Mouse (Mus musculus) kidney, postnatal 25 days (tissue): ENCODE results near the gene Crlf3.

ENCODE experiments used
- DNase-seq, 2 experiments: peaks; one replicate each; pipeline ENCODE4 v3.0.0; 2021; ENCODE audit warnings: mixed read lengths in 2 of 2

Gene Crlf3

GRCm38 (mm10) chr11:80080826-80081728, at the start of gene Crlf3:
TSS of gene Crlf3 (minus strand) at chr11:80080991.
- peak; percentile 96 to 97 for DNase-seq

- peak in 1 of 2 experiments; percentile 54 for DNase-seq
Measured at GRCm38 (mm10) chr11:80116411-80116810, 35.6 kb upstream of the Crlf3 start.

GRCm38 (mm10) chr11:80104407-80104806, 23.6 kb upstream of the Crlf3 start:
- no peak for DNase-seq

GRCm38 (mm10) chr11:80101298-80101697, 20.5 kb upstream of the Crlf3 start:
- DNase-seq = no peak

GRCm38 (mm10) chr11:80098444-80099056, 17.8 kb upstream of the Crlf3 start:
- no peak for DNase-seq

- no peak for DNase-seq
Measured at GRCm38 (mm10) chr11:80090555-80091164, 9.9 kb upstream of the Crlf3 start.

- no peak for DNase-seq
Measured at GRCm38 (mm10) chr11:80089817-80090214, 9.0 kb upstream of the Crlf3 start.

- DNase-seq = peak; percentile 94 to 95
Measured at GRCm38 (mm10) chr11:80088917-80089816, 8.4 kb upstream of the Crlf3 start, which contains the start of gene Atad5. TSS of gene Atad5 (plus strand) at chr11:80089400.

GRCm38 (mm10) chr11:80086844-80087243, 6.1 kb upstream of the Crlf3 start:
- peak; percentile 88 to 97 for DNase-seq

GRCm38 (mm10) chr11:80085356-80086055, 4.7 kb upstream of the Crlf3 start:
- no peak for DNase-seq

- no peak for DNase-seq
Measured at GRCm38 (mm10) chr11:80081786-80082319, 1.1 kb upstream of the Crlf3 start.

- DNase-seq = peak in 1 of 2 experiments; percentile 23
Measured at GRCm38 (mm10) chr11:80080381-80080825, 388 bp downstream of the Crlf3 start.

- DNase-seq = no peak
Measured at GRCm38 (mm10) chr11:80079751-80080150, 1.0 kb downstream of the Crlf3 start.

- no peak for DNase-seq
Measured at GRCm38 (mm10) chr11:80078831-80079230, 2.0 kb downstream of the Crlf3 start.

- DNase-seq = no peak
Measured at GRCm38 (mm10) chr11:80077784-80078545, 2.8 kb downstream of the Crlf3 start.

- DNase-seq = no peak
Measured at GRCm38 (mm10) chr11:80075608-80076277, 5.0 kb downstream of the Crlf3 start.

- no peak for DNase-seq
Measured at GRCm38 (mm10) chr11:80072365-80072764, 8.4 kb downstream of the Crlf3 start.

- no peak for DNase-seq
Measured at GRCm38 (mm10) chr11:80071039-80071438, 9.8 kb downstream of the Crlf3 start.

- no peak for DNase-seq
Measured at GRCm38 (mm10) chr11:80069815-80070214, 11.0 kb downstream of the Crlf3 start.

- no peak for DNase-seq
Measured at GRCm38 (mm10) chr11:80067558-80067957, 13.2 kb downstream of the Crlf3 start.
